Mouse (Mus musculus) frontal cortex, postnatal 36 days (tissue): ENCODE results near the gene Tmem201.

Experiments
- DNase-seq, 2 experiments: peaks; one replicate each; pipeline ENCODE4 v3.0.0; 2022; ENCODE audit warnings: low spot score in 2 of 2

Tmem201 gene

GRCm38 (mm10) chr4:149721163-149721562, 16.7 kb downstream of the Tmem201 start:
- DNase-seq = no peak

- DNase-seq = no peak
These were observed 18.2 kb downstream of the Tmem201 start for GRCm38 (mm10) chr4:149719686-149720085.

- no peak for DNase-seq
These were observed 23.3 kb downstream of the Tmem201 start for GRCm38 (mm10) chr4:149714542-149714941.

- DNase-seq = no peak
These were observed 25.9 kb downstream of the Tmem201 start for GRCm38 (mm10) chr4:149711955-149712354.

- DNase-seq = no peak
These were observed 26.4 kb downstream of the Tmem201 start for GRCm38 (mm10) chr4:149711485-149711884.

GRCm38 (mm10) chr4:149710510-149710909, 27.3 kb downstream of the Tmem201 start:
- peak; percentile 43 to 59 for DNase-seq

GRCm38 (mm10) chr4:149705941-149706340, 31.9 kb downstream of the Tmem201 start:
- DNase-seq = no peak

- no peak for DNase-seq
These were observed 32.5 kb downstream of the Tmem201 start for GRCm38 (mm10) chr4:149705298-149705697.

GRCm38 (mm10) chr4:149702210-149702979, 35.4 kb downstream of the Tmem201 start, which contains the start of gene Pik3cd:
Pik3cd (minus strand) TSS chr4:149702571.
- no peak for DNase-seq

GRCm38 (mm10) chr4:149701426-149702209, 36.2 kb downstream of the Tmem201 start:
- DNase-seq = no peak

GRCm38 (mm10) chr4:149699953-149700352, 37.9 kb downstream of the Tmem201 start:
- DNase-seq = no peak

GRCm38 (mm10) chr4:149698197-149698821, 39.5 kb downstream of the Tmem201 start:
- peak; percentile 21 to 27 for DNase-seq

GRCm38 (mm10) chr4:149697506-149698196, 40.2 kb downstream of the Tmem201 start:
- DNase-seq = no peak

- DNase-seq = no peak
These were observed 41.5 kb downstream of the Tmem201 start for GRCm38 (mm10) chr4:149696189-149696971.

- no peak for DNase-seq
These were observed 46.5 kb downstream of the Tmem201 start for GRCm38 (mm10) chr4:149691368-149691767.

- DNase-seq = no peak
These were observed 47.0 kb downstream of the Tmem201 start for GRCm38 (mm10) chr4:149690828-149691280.

- DNase-seq = no peak
These were observed 47.8 kb downstream of the Tmem201 start for GRCm38 (mm10) chr4:149689822-149690700.

GRCm38 (mm10) chr4:149688861-149689260, 49.0 kb downstream of the Tmem201 start:
- no peak for DNase-seq

- DNase-seq = no peak
These were observed 52.8 kb downstream of the Tmem201 start for GRCm38 (mm10) chr4:149684841-149685623.
